Mouse (Mus musculus) thymus, adult 2 months (tissue): ENCODE results near the gene Hirip3. TPM values are rescaled to one million over a fixed set of nuclear protein-coding genes. Genes with fewer than 3 reads are reported as not detected.

ENCODE experiments used
- DNase-seq: peaks from one replicate; pipeline ENCODE4 v3.0.0; 2021
- H3K27ac ChIP-seq: fragments of 200-500 bp; 2 replicates; pipeline ENCODE4 v1.5.1; 2012; ENCODE audit warnings: low read length, control low read depth; ENCODE audit not compliant: control insufficient read depth, insufficient read depth
- H3K27me3 ChIP-seq: fragments of 200-500 bp; 2 replicates; pipeline ENCODE4 v1.6.1; 2012; ENCODE audit warnings: mild to moderate bottlenecking, low read length, moderate library complexity, mixed read lengths; ENCODE audit not compliant: control insufficient read depth, insufficient read depth
- H3K36me3 ChIP-seq: fragments of 200-500 bp; 2 replicates; pipeline ENCODE4 v1.6.1; 2012; ENCODE audit warnings: mild to moderate bottlenecking, low read length, moderate library complexity; ENCODE audit not compliant: control insufficient read depth, insufficient read depth
- H3K4me1 ChIP-seq: fragments of 200-500 bp; replicated peaks from 2 replicates; pipeline ENCODE4 v1.6.1; 2012; ENCODE audit warnings: low read length; ENCODE audit not compliant: control insufficient read depth, insufficient read depth
- H3K4me3 ChIP-seq: fragments of 200-500 bp; 2 replicates; pipeline ENCODE4 v1.5.1; 2012; ENCODE audit warnings: mild to moderate bottlenecking, low read length, control low read depth, moderate library complexity; ENCODE audit not compliant: control insufficient read depth, insufficient read depth
- CTCF ChIP-seq: fragments of 200-500 bp; IDR thresholded peaks from 2 replicates; pipeline ENCODE4 v1.5.1; 2012; ENCODE audit warnings: mild to moderate bottlenecking, control low read depth, low read length, moderate library complexity, borderline replicate concordance; ENCODE audit not compliant: control insufficient read depth, poor library complexity, insufficient read depth; ENCODE audit errors: extremely low read depth
- POLR2A ChIP-seq: fragments of 200-500 bp; IDR thresholded peaks from 2 replicates; pipeline ENCODE4 v1.6.1; 2012; ENCODE audit warnings: mild to moderate bottlenecking, low read length, control low read depth, moderate library complexity; ENCODE audit not compliant: control insufficient read depth, poor library complexity, insufficient read depth; ENCODE audit errors: extremely low read depth
- WGBS: fragments of 180-500 bp; shearing (Covaris S2); methylation state at CpG from one replicate; pipeline ENCODE4 v1.1.7; 2018; 5-methylcytosine and 5-hydroxymethylcytosine counted together
- polyA plus RNA-seq: library from polyadenylated mRNA; depleted of rRNA; stranded (reverse); fragments of >200 nt; gene quantifications from 2 replicates; pipeline ENCODE4 v1.2.3, GENCODE M21; 2012

The Hirip3 gene
- polyA plus RNA-seq, 1 experiment, result 18.7 TPM

DNA sequence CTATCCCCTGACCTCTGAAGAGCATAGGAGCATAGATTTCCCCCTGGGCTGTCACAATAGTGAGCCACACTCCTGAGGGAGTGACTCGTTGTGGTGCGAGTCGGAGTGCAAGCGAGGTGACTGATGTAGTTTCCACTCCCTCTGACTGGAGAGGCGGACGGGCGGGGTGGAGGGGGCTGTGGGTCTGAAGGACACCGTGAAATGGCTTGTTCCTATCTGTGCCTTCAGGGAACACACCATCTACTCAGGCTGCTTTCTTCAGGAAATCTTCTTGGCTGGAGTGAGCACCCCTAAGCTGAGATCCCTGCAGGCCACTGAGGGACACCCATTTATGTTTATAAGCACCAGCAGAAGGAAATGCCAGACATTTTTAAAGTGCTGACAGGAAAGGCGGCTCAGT, 39.0 kb upstream of the Hirip3 start:
- H3K4me3 ChIP-seq, result no peak overlapping the region

DNA sequence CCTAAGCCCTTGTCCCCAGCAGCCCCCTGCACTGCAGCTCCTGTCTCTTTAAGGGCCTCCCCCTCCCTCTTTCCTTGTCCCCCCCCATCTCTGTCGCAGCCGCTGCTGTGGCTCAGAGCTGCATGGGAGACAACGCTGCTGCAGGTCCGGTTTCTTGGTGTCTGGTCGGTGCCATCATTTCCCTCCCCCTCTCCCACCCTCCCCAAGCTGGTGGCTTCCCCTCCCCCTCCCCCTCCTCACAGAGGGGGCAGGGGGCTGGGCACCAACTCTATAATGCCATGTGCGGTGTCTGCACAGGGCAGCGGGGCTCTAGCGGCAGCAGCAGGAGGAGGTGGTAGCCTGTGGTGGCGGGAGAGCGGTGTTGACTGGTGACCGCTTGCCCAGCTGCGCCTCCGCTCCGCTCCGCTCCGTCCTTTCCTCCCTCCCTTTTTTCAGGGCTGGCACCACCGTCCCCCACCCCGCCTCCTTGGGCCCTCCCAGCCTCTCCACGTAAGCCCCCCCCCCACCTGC, 38.5 kb upstream of the Hirip3 start:
- no peaks in the 10 kb centered on the region; the same call in 1 of the 2 replicates for H3K27me3 ChIP-seq
- 12% methylated on average over 19 of the region's 19 CpGs for WGBS
- TF ChIP-seq POLR2A (no peak), CTCF (no peak)
- H3K4me1 ChIP-seq, result no peaks in the 10 kb centered on the region
- H3K27ac ChIP-seq, result no peak overlapping the region
- no peak for DNase-seq
- H3K36me3 ChIP-seq, result no peaks in the 10 kb centered on the region
- H3K4me3 ChIP-seq, result no peak overlapping the region

More for the DNA sequence above, 39.0 kb upstream of the Hirip3 start:
- Histone ChIP-seq H3K27ac (no peak overlapping the region), H3K36me3 (no peaks in the 10 kb centered on the region), H3K27me3 (no peaks in the 10 kb centered on the region; the same call in 1 of the 2 replicates), H3K4me1 (no peaks in the 10 kb centered on the region)
- TF ChIP-seq POLR2A, result no peak
- TF ChIP-seq CTCF, result no peak
- no peak for DNase-seq
- WGBS, result 79% methylated on average over 9 of the region's 9 CpGs

DNA sequence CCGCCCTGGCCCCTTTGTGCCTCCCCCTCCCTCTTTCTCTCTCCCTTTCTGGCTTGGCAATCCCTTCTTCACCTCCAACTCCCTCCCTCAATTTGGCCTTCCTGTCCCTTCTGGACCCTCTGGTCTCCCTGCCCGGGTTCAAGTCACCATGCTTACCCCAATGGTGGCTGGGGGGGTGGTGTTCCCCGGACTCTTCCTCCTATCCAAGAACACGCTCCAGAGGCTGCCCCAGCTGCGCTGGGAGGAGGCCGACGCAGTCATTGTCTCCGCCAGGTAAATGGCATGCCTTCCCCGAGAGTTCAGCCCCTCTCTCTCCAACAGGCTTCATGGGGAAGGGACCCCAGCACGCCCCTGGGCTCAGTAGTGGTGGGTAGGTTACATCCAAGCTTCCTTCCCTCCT, 37.8 kb upstream of the Hirip3 start:
- Histone ChIP-seq H3K27me3 (no peaks in the 10 kb centered on the region; the same call in 1 of the 2 replicates), H3K4me1 (no peaks in the 10 kb centered on the region), H3K4me3 (no peak overlapping the region), H3K27ac (no peak overlapping the region), H3K36me3 (no peaks in the 10 kb centered on the region)
- TF ChIP-seq CTCF (no peak), POLR2A (no peak)
- WGBS, result 37% methylated on average over 10 of the region's 10 CpGs
- no peak for DNase-seq

DNA sequence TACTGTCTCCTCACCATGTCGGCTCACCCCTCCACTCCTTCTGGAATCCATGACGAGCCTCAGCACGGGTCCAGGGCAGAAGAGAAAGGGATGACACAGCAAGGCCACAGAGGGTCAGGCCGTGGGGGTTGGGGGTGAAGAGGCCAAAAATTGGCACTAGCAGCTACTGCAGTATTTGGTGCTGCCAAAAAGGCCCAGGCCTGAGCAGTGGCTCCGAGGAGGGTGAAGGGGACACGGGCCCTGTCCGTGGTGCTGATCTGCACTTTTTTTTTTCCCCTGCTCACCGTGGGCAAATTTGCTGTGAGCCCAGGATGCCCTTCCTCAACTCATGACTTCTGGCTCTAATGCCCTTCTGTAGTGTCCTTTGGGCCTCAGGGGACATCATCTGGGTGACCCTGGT, 36.4 kb upstream of the Hirip3 start:
- Histone ChIP-seq H3K4me3 (no peak overlapping the region), H3K4me1 (no peaks in the 10 kb centered on the region), H3K27ac (no peak overlapping the region), H3K36me3 (no peaks in the 10 kb centered on the region), H3K27me3 (no peaks in the 10 kb centered on the region; the same call in 1 of the 2 replicates)
- WGBS, result 28% methylated on average over 8 of the region's 8 CpGs
- TF ChIP-seq CTCF, result no peak
- TF ChIP-seq POLR2A, result no peak
- DNase-seq, result no peak

DNA sequence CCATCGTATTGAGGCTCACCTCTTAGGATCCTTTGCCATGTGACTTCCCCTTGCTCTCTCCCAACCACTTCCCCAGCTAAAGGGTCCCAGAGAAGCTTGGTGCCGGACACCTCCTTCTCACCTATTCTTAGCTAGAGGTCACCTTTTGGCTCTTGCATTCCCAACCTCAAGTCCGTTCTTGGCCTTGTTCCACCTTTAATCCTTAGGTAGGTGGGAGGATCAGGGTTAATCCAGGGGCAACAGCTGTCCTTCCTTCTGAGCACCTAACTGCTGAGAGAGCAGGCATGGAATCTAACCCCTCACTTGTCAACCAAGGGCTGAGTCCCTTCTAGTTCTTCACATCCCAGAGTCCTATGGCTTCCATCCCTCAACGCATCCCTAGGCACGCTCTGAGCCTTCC, 35.8 kb upstream of the Hirip3 start:
- no peak for DNase-seq
- TF ChIP-seq POLR2A, result no peak
- no peaks in the 10 kb centered on the region for H3K4me1 ChIP-seq
- 74% methylated on average over 5 of the region's 5 CpGs for WGBS
- no peaks in the 10 kb centered on the region for H3K36me3 ChIP-seq
- H3K27me3 ChIP-seq, result no peaks in the 10 kb centered on the region; the same call in 1 of the 2 replicates
- no peak overlapping the region for H3K27ac ChIP-seq
- no peak overlapping the region for H3K4me3 ChIP-seq

DNA sequence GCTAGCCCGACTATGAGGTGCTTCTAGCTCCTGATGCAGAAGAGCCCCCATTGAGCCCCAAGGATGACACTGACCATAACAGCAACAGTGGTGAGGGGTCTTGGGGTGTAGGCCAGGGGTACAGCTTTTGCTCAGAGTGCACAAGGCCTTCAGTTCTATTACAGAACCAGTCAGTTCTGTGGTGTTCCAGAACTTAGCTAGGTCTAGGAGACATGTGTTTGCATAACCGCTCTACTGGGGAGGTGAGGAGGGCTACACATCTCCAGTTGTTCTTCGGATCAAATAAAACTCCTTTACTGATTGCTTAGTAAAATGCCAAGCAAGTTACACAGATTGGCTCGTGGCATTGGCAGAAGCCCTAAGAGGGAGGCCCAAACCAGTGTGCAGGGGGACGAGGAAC, 30.2 kb upstream of the Hirip3 start, which contains the start of gene 4930451I11Rik:
TSS of gene 4930451I11Rik (minus strand) at position 101 of the 400 bp plus-strand sequence.
- TF ChIP-seq POLR2A, result no peak
- TF ChIP-seq CTCF, result no peak
- Histone ChIP-seq H3K36me3 (no peaks in the 10 kb centered on the region), H3K4me1 (peaks cover 5% of the 10 kb centered on the region), H3K4me3 (peak within 1 kb of the TSS; percentile 49), H3K27me3 (no peaks in the 10 kb centered on the region), H3K27ac (no peak within 1 kb of the TSS)
- 65% methylated on average over 5 of the region's 5 CpGs for WGBS
- no peak for DNase-seq

DNA sequence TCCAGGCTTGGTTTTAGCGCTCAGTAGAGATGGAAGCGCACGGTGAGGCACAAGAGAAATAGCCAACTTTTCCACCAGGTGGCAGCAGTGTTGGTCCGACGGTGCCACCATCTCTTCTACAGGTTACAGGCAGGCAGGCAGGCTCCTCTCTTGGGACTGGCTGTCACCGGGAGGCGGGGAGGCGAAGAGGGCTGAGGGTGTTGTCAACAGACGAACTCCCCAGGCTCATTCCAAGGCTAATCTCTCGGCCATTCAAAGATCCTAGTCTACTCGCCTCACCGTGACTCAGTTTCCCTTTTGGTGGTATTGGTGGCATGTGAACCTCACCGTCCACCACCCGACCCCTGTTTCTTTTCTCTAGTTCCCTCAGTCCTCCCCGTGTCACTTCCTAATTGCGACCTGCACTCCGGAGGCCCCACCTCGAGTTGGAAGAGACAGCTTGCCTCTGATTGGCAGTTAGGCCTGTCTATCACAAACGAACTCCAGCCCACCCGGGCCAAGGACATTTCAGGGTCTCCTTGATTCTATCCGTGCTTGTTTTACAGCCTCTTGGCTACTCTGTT, 29.7 kb upstream of the Hirip3 start:
- H3K4me3 ChIP-seq, result peak overlapping the region; percentile 49
- peak; percentile 81 for DNase-seq
- 4% methylated on average over 21 of the region's 21 CpGs for WGBS

More for the DNA sequence above, 29.7 kb upstream of the Hirip3 start:
- peaks cover 5% of the 10 kb centered on the region for H3K4me1 ChIP-seq
- H3K27ac ChIP-seq, result no peak overlapping the region
- H3K27me3 ChIP-seq, result no peaks in the 10 kb centered on the region
- TF ChIP-seq CTCF, result peak; percentile 88
- no peak for TF ChIP-seq POLR2A
- H3K36me3 ChIP-seq, result no peaks in the 10 kb centered on the region
